Mouse (Mus musculus) hindbrain, embryonic 12.5 days (tissue): Measurements from ENCODE around the gene C6. TPM values are rescaled to one million over a fixed set of nuclear protein-coding genes. Genes with fewer than 3 reads are reported as not detected.

Experiments used
- ATAC-seq: fragments of 200-750 bp; cut with Nextera tagmentation; 2 replicates; pipeline ENCODE4 v1.8.0; 2017; ENCODE audit warnings: moderate TSS enrichment; ENCODE audit not compliant: low FRiP score
- H3K27ac ChIP-seq: fragments of 300-500 bp; sonication (generic); 2 replicates; pipeline ENCODE4 v1.5.1; 2016; ENCODE audit warnings: mild to moderate bottlenecking
- H3K27me3 ChIP-seq: fragments of 300-500 bp; sonication (generic); 2 replicates; pipeline ENCODE4 v1.6.1; 2016; ENCODE audit warnings: mild to moderate bottlenecking
- H3K36me3 ChIP-seq: fragments of 300-500 bp; sonication (generic); 2 replicates; pipeline ENCODE4 v1.6.1; 2016; ENCODE audit warnings: mild to moderate bottlenecking
- H3K4me1 ChIP-seq: fragments of 300-500 bp; sonication (generic); 2 replicates; pipeline ENCODE4 v1.6.1; 2016
- H3K4me2 ChIP-seq: fragments of 300-500 bp; sonication (generic); replicated peaks from 2 replicates; pipeline ENCODE4 v1.6.1; 2016; ENCODE audit warnings: mild to moderate bottlenecking
- H3K4me3 ChIP-seq: fragments of 300-500 bp; sonication (generic); 2 replicates; pipeline ENCODE4 v1.5.1; 2016; ENCODE audit warnings: mild to moderate bottlenecking
- H3K9ac ChIP-seq: fragments of 300-500 bp; sonication (generic); 2 replicates; pipeline ENCODE4 v1.6.1; 2016; ENCODE audit warnings: mild to moderate bottlenecking, moderate library complexity
- H3K9me3 ChIP-seq: fragments of 300-500 bp; sonication (generic); replicated peaks from 2 replicates; pipeline ENCODE4 v1.6.1; 2016; ENCODE audit warnings: mild to moderate bottlenecking
- WGBS: fragments of 180-500 bp; shearing (Covaris S2); methylation state at CpG from one replicate; pipeline ENCODE4 v1.1.7; 2016; 5-methylcytosine and 5-hydroxymethylcytosine counted together
- polyA plus RNA-seq: library from polyadenylated mRNA; unstranded; fragments of >200 nt; fragmentation: Nextera tagmentation; extraction: Ambion mirVana; gene quantifications from 2 replicates; pipeline ENCODE4 v1.2.1, GENCODE M21; 2016

Gene C6
- polyA plus RNA-seq, result not detected in 2 replicates

DNA sequence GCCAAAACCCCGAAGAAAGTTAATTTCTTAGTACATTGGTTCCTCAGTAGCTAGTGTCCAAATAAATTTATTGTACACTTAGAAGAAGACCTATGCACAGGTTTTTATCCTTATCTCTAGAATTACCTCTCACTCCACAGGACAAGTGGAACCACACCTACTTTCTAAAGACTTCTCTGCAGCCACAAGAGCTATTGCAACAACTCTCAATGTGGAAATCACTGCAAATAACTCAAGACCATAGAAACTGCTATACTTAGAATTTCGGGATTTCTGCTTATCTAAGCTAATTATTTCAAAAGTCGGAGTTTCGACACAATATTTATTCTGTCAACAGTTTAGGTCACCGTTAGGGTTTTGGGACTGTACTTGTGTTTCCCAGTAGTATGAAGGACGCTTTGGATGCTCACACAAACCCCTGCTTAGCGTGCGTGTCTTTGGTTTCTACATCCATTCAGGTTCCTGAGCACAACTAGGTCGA, at the start of gene C6:
Gene C6, plus strand, starts transcription at position 346 of the 481 bp plus-strand sequence.
- Histone ChIP-seq H3K9me3 (no peaks in the 10 kb centered on the region), H3K27ac (no peak within 1 kb of the TSS), H3K4me2 (no peak within 1 kb of the TSS), H3K36me3 (no peaks in the 10 kb centered on the region), H3K4me3 (no peak within 1 kb of the TSS), H3K9ac (no peak within 1 kb of the TSS), H3K4me1 (no peaks in the 10 kb centered on the region), H3K27me3 (no peaks in the 10 kb centered on the region)
- no peak for ATAC-seq
- WGBS, result 84% methylated on average over 9 of the region's 9 CpGs

DNA sequence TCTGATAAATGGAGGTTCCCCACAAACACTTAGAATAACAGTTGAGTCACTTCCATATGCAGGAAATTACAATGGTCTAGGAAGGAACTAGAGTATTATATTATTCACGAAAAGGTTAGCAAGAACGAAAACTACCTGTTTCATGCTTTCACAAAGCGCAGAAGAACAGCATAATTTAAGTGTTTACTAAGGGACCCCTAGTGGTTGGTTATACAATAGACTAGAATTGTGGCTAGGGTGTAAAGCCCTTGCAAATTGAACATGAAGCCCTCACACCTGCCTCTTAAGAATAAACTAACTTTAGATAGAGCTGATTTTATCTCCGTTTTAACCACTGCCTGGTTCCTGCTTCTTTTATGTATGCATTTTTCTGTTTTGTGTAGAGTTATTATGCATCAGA, 29.4 kb upstream of the C6 start:
- H3K27ac ChIP-seq, result no peak overlapping the region
- 86% methylated on average over 4 of the region's 4 CpGs for WGBS
- ATAC-seq, result no peak
- no peak overlapping the region for H3K4me3 ChIP-seq
- no peaks in the 10 kb centered on the region for H3K4me1 ChIP-seq
- no peak overlapping the region for H3K9ac ChIP-seq
- peaks cover 13% of the 10 kb centered on the region for H3K9me3 ChIP-seq
- no peak overlapping the region for H3K4me2 ChIP-seq
- no peaks in the 10 kb centered on the region for H3K27me3 ChIP-seq
- no peaks in the 10 kb centered on the region for H3K36me3 ChIP-seq

- no peak overlapping the region for H3K4me3 ChIP-seq
- no peaks in the 10 kb centered on the region for H3K36me3 ChIP-seq
- no peaks in the 10 kb centered on the region for H3K4me1 ChIP-seq
- no peak overlapping the region for H3K27ac ChIP-seq
- no peak for ATAC-seq
- no peaks in the 10 kb centered on the region for H3K27me3 ChIP-seq
- 89% methylated on average over 1 of the region's 1 CpGs for WGBS
- H3K9ac ChIP-seq, result no peak overlapping the region
- H3K9me3 ChIP-seq, result no peaks in the 10 kb centered on the region
- no peak overlapping the region for H3K4me2 ChIP-seq
These were observed 7.2 kb downstream of the C6 start for GRCm38 (mm10) chr15:4734150-4734549.

DNA sequence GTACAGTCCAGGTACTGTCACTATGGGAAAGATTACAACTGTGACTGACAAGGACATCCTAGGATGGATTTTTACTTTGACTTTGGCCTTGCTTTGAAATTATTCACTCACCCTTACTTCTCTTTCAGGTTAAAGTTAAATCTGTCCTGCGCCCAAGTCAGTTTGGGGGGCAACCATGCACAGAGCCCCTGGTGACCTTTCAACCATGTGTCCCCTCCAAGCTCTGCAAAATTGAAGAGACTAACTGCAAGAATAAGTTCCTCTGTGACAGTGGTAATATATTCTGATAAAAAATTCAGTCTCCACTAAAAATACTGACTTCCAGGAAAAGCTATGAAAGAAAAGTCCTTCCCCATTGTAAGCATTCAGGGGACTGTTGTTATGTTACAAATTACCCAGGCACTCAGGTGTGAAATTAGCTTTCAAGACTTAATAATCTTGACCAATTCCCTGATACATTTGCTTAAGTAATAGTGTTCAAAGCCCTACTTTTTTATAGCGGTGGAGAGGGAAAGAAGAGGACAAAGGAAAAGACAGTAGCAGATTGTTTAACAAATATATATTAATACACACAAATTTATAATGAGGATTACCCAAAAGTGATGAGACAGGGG, 8.1 kb downstream of the C6 start:
- H3K4me2 ChIP-seq, result no peak overlapping the region
- no peaks in the 10 kb centered on the region for H3K36me3 ChIP-seq
- ATAC-seq, result no peak
- H3K4me1 ChIP-seq, result no peaks in the 10 kb centered on the region
- no peak overlapping the region for H3K27ac ChIP-seq
- no peaks in the 10 kb centered on the region for H3K9me3 ChIP-seq
- H3K4me3 ChIP-seq, result no peak overlapping the region
- H3K27me3 ChIP-seq, result no peaks in the 10 kb centered on the region
- WGBS, result 87% methylated on average over 2 of the region's 2 CpGs
- H3K9ac ChIP-seq, result no peak overlapping the region

- ATAC-seq, result no peak
- no peaks in the 10 kb centered on the region for H3K27me3 ChIP-seq
- H3K9me3 ChIP-seq, result no peaks in the 10 kb centered on the region
- H3K27ac ChIP-seq, result no peak overlapping the region
- H3K4me1 ChIP-seq, result no peaks in the 10 kb centered on the region
- no peak overlapping the region for H3K9ac ChIP-seq
- 87% methylated on average over 3 of the region's 3 CpGs for WGBS
- no peak overlapping the region for H3K4me2 ChIP-seq
- H3K4me3 ChIP-seq, result no peak overlapping the region
- no peaks in the 10 kb centered on the region for H3K36me3 ChIP-seq
These were observed 20.7 kb downstream of the C6 start for GRCm38 (mm10) chr15:4747656-4748055.

DNA sequence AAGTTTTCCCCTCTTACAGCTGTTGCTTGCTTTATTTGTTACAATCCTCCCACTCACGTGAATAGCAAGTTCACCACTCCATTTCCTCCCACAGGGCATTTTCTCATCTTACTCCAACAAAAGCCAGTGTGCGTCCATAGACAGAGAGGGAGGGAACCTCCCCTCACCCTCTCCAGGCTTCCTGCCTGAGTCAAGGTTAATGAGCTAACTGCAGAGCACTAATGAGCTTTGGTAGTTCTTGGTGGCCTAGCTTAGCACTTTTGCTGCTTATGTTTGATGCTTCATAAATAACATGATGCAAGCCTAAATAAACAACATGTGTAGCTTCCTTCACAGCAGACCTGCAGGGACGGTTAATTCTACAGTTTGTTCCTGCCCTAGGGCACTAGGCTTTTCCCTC, 63.4 kb downstream of the C6 start:
- no peak overlapping the region for H3K4me2 ChIP-seq
- no peak overlapping the region for H3K4me3 ChIP-seq
- H3K9me3 ChIP-seq, result no peaks in the 10 kb centered on the region
- no peak for ATAC-seq
- no peak overlapping the region for H3K27ac ChIP-seq
- no peaks in the 10 kb centered on the region for H3K27me3 ChIP-seq
- WGBS, result 45% methylated on average over 3 of the region's 3 CpGs
- no peaks in the 10 kb centered on the region for H3K4me1 ChIP-seq
- H3K36me3 ChIP-seq, result no peaks in the 10 kb centered on the region
- no peak overlapping the region for H3K9ac ChIP-seq

- H3K4me1 ChIP-seq, result no peaks in the 10 kb centered on the region
- no peaks in the 10 kb centered on the region for H3K9me3 ChIP-seq
- no peaks in the 10 kb centered on the region for H3K27me3 ChIP-seq
- no peak overlapping the region for H3K27ac ChIP-seq
- 70% methylated on average over 4 of the region's 4 CpGs for WGBS
- no peak overlapping the region for H3K9ac ChIP-seq
- no peaks in the 10 kb centered on the region for H3K36me3 ChIP-seq
- ATAC-seq, result no peak
- no peak overlapping the region for H3K4me3 ChIP-seq
- no peak overlapping the region for H3K4me2 ChIP-seq
These were observed 69.9 kb downstream of the C6 start for GRCm38 (mm10) chr15:4796861-4797260.

- Histone ChIP-seq H3K4me3 (no peak overlapping the region), H3K27ac (no peak overlapping the region), H3K9ac (no peak overlapping the region), H3K4me1 (no peaks in the 10 kb centered on the region), H3K36me3 (no peaks in the 10 kb centered on the region), H3K4me2 (no peak overlapping the region), H3K9me3 (no peaks in the 10 kb centered on the region), H3K27me3 (no peaks in the 10 kb centered on the region)
- ATAC-seq, result no peak
- WGBS, result 93% methylated on average over 2 of the region's 2 CpGs
These were observed 77.3 kb downstream of the C6 start for GRCm38 (mm10) chr15:4804256-4804655.

DNA sequence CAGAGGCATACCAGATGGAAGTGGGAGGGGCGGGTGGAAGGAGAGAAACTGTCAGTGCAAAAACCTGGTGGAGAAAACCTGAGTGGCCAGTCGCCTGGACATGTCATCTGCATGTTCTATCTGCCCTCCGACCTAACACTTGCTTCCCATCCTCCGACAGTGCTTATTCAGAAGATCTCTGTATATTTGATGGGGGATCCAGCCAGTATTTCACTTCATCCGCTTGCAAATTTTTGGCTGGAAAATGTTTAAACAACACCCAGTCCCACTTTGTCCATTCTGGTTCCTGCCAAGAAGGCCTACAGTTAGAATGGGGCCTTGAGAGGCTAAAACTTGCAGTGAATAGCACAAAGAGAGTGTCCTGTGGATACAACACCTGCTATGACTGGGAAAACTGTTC, 81.2 kb downstream of the C6 start:
- no peak overlapping the region for H3K9ac ChIP-seq
- ATAC-seq, result no peak
- no peak overlapping the region for H3K27ac ChIP-seq

DNA sequence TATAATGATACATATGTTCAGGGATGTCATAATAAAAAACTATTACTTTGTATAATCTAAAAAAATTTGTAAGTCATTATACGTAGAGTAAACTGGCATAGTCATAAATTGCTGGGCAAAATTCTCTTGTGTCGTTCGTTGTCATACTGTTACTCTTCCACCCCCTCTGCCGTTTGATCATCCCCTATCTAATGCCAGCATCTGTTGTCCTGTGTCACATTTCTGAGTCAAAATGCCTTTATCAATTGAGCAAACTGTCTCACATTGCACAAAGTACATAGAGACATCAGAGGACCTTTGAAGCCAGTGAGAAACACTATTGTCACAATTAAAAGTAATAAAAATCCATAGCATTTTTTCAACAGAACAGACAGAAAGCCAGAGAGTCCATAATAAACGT, 88.0 kb downstream of the C6 start:
- no peaks in the 10 kb centered on the region for H3K27me3 ChIP-seq
- ATAC-seq, result no peak
- H3K9ac ChIP-seq, result no peak overlapping the region
- H3K27ac ChIP-seq, result no peak overlapping the region
- WGBS, result 94% methylated on average over 5 of the region's 5 CpGs
- H3K9me3 ChIP-seq, result no peaks in the 10 kb centered on the region
- H3K4me3 ChIP-seq, result no peak overlapping the region
- no peaks in the 10 kb centered on the region for H3K36me3 ChIP-seq
- H3K4me1 ChIP-seq, result no peaks in the 10 kb centered on the region
- no peak overlapping the region for H3K4me2 ChIP-seq

More for the DNA sequence above, 81.2 kb downstream of the C6 start:
- no peak overlapping the region for H3K4me3 ChIP-seq
- H3K36me3 ChIP-seq, result no peaks in the 10 kb centered on the region
- H3K9me3 ChIP-seq, result no peaks in the 10 kb centered on the region
- WGBS, result 84% methylated on average over 5 of the region's 5 CpGs
- H3K4me2 ChIP-seq, result no peak overlapping the region
- H3K27me3 ChIP-seq, result no peaks in the 10 kb centered on the region
- no peaks in the 10 kb centered on the region for H3K4me1 ChIP-seq

GRCm38 (mm10) chr15:4815711-4816110, 88.7 kb downstream of the C6 start:
- Histone ChIP-seq H3K4me1 (no peaks in the 10 kb centered on the region), H3K4me2 (no peak overlapping the region), H3K9me3 (no peaks in the 10 kb centered on the region), H3K36me3 (no peaks in the 10 kb centered on the region), H3K9ac (no peak overlapping the region), H3K27me3 (no peaks in the 10 kb centered on the region), H3K27ac (no peak overlapping the region), H3K4me3 (no peak overlapping the region)
- 86% methylated on average over 2 of the region's 2 CpGs for WGBS
- no peak for ATAC-seq

DNA sequence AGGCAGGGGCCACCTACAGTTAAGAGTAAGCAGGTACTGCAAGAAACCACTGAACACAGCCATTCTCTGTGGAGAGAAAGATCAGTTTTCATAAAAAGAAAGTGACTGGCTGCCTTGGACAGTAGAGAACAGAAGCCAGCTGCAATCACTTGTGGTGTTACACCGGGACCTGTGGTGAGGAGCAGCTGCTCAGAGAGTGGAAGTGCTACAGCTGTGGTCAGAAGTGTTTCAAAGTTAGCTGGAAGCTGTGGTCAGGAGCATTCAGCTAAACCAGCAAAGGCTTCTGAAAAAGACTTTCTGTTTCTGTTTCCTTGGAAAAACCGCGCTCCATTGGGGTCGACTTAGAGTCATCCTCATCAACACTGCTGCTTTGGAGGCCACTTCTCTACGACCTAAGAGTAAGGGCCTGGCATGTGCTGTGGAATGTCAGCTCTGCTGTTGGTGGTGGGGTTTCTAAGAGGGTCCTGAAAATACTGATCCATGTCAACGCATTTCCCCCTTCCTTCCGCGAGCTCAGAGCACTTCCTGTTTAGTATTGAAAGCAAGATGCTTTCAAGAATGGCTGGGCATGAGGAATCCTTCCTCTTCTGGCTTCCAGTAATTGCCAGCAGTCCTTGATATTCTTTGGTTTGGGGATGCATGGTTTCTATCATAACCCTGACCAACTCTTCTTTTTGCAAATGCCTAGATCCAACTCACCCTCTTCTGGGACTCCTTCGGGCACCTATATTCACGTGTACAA, 89.9 kb downstream of the C6 start:
- no peaks in the 10 kb centered on the region for H3K4me1 ChIP-seq
- H3K4me2 ChIP-seq, result no peak overlapping the region
- H3K9me3 ChIP-seq, result no peaks in the 10 kb centered on the region
- no peak for ATAC-seq
- H3K27me3 ChIP-seq, result no peaks in the 10 kb centered on the region
- H3K4me3 ChIP-seq, result no peak overlapping the region
- H3K36me3 ChIP-seq, result no peaks in the 10 kb centered on the region
- 82% methylated on average over 10 of the region's 10 CpGs for WGBS
- no peak overlapping the region for H3K27ac ChIP-seq
- H3K9ac ChIP-seq, result no peak overlapping the region

DNA sequence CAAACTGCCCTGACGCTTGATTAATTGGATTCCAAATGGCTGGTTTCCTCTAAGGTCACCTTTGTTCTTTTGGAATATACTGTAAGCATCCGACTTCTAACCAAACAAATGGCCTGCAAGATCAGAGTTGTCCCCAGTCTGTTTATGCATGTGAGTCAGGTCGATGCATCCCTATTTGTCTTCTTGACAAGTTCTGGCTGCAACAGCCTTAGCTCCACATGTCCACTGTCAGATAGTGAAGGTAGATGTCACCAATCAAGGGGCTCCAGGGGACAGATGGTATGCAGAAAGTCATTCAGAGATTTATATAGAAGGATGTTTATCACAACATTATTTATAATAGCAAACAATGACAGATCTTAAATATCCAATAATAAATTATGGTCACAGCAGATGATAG, 91.5 kb downstream of the C6 start:
- WGBS, result 68% methylated on average over 3 of the region's 3 CpGs
- H3K9ac ChIP-seq, result no peak overlapping the region
- H3K36me3 ChIP-seq, result no peaks in the 10 kb centered on the region
- H3K27ac ChIP-seq, result no peak overlapping the region
- H3K27me3 ChIP-seq, result no peaks in the 10 kb centered on the region
- peak; percentile 50; the same call in 1 of the 2 replicates for ATAC-seq
- H3K4me2 ChIP-seq, result no peak overlapping the region
- H3K4me1 ChIP-seq, result no peaks in the 10 kb centered on the region
- H3K4me3 ChIP-seq, result no peak overlapping the region
- H3K9me3 ChIP-seq, result no peaks in the 10 kb centered on the region
